Comparison of ENCODE assay signal across 22 mouse cellular contexts in genomic region chr10:96595435-96596132, GRCm38 (mm10). TPM values are rescaled to one million over a fixed set of nuclear protein-coding genes. Genes with fewer than 3 reads are reported as not detected.
DNase-seq lines count a peak whose midpoint lies in the region; ATAC-seq lines count a peak whose summit lies in the region.
"Had no signal": no experiment of that assay in that cellular context is flagged by ENCODE, and none has a peak within 500 bp of the region (broad histone marks: within the 10 kb centered on the region; RNA-seq: fewer than 3 reads in every experiment).

No protein-coding gene starts in this region.

- no peak overlapping the region for H3K27ac ChIP-seq in midbrain, embryonic 11.5 days (ENCODE audit: low read depth, low read length)
- H3K27ac ChIP-seq in midbrain, embryonic 10.5 days (replicated peaks), result no peak overlapping the region
- H3K27ac ChIP-seq in kidney, embryonic 14.5 days (ENCODE audit: low read depth, low read length), result no peak overlapping the region
- H3K27ac ChIP-seq: embryonic facial prominence, embryonic 15.5 days; forebrain, embryonic 10.5 days; gastrocnemius, adult 2 months; hindbrain, embryonic 14.5 days had no signal

- H3K4me2 ChIP-seq in midbrain, embryonic 11.5 days, result no peak overlapping the region
- no peak overlapping the region for H3K4me2 ChIP-seq in kidney, embryonic 14.5 days (replicated peaks; ENCODE audit: low read depth, low read length)
- H3K4me2 ChIP-seq: embryonic facial prominence, embryonic 15.5 days; hindbrain, embryonic 14.5 days had no signal

- H3K9me3 ChIP-seq in midbrain, embryonic 11.5 days (ENCODE audit: control insufficient read depth, low read length), result no peaks in the 10 kb centered on the region
- H3K9me3 ChIP-seq in midbrain, embryonic 10.5 days (replicated peaks), result no peaks in the 10 kb centered on the region
- no peaks in the 10 kb centered on the region for H3K9me3 ChIP-seq in kidney, embryonic 14.5 days (ENCODE audit: control insufficient read depth, low read length)
- H3K9me3 ChIP-seq: embryonic facial prominence, embryonic 15.5 days; forebrain, embryonic 10.5 days had no signal

- WGBS in midbrain, embryonic 11.5 days, result 88% methylated on average over 10 of the region's 10 CpGs
- WGBS in midbrain, embryonic 10.5 days, result 89% methylated on average over 10 of the region's 10 CpGs
- WGBS in kidney, embryonic 14.5 days, result 91% methylated on average over 10 of the region's 10 CpGs

- H3K27me3 ChIP-seq in midbrain, embryonic 11.5 days (ENCODE audit: control insufficient read depth, insufficient read depth, low read length), result no peaks in the 10 kb centered on the region
- no peaks in the 10 kb centered on the region for H3K27me3 ChIP-seq in midbrain, embryonic 10.5 days (ENCODE audit: low read depth, poor library complexity, severe bottlenecking)
- no peaks in the 10 kb centered on the region for H3K27me3 ChIP-seq in kidney, embryonic 14.5 days (ENCODE audit: control insufficient read depth, insufficient read depth, low read length)
- H3K27me3 ChIP-seq: embryonic facial prominence, embryonic 15.5 days had no signal

- H3K9ac ChIP-seq in midbrain, embryonic 11.5 days (ENCODE audit: low read length), result no peak overlapping the region
- H3K9ac ChIP-seq in kidney, embryonic 14.5 days (ENCODE audit: low read depth, low read length), result no peak overlapping the region
- H3K9ac ChIP-seq: embryonic facial prominence, embryonic 15.5 days; hindbrain, embryonic 14.5 days had no signal

- no peaks in the 10 kb centered on the region for H3K4me1 ChIP-seq in midbrain, embryonic 11.5 days (ENCODE audit: control insufficient read depth, insufficient read depth, low read length)
- H3K4me1 ChIP-seq in midbrain, embryonic 10.5 days, result peaks cover 10% of the 10 kb centered on the region
- H3K4me1 ChIP-seq in kidney, embryonic 14.5 days (ENCODE audit: control insufficient read depth, insufficient read depth, low read length), result no peaks in the 10 kb centered on the region
- H3K4me1 ChIP-seq: embryonic facial prominence, embryonic 15.5 days; forebrain, embryonic 10.5 days had no signal

- H3K36me3 ChIP-seq in midbrain, embryonic 11.5 days (ENCODE audit: control insufficient read depth, insufficient read depth, low read length), result no peaks in the 10 kb centered on the region
- no peaks in the 10 kb centered on the region for H3K36me3 ChIP-seq in midbrain, embryonic 10.5 days
- H3K36me3 ChIP-seq in kidney, embryonic 14.5 days (ENCODE audit: control insufficient read depth, insufficient read depth, low read length), result no peaks in the 10 kb centered on the region
- H3K36me3 ChIP-seq: embryonic facial prominence, embryonic 15.5 days; forebrain, embryonic 10.5 days had no signal

- DNase-seq in midbrain, embryonic 11.5 days (ENCODE audit: low spot score, missing footprints), result peak; percentile 79
- DNase-seq in midbrain, embryonic 10.5 days (ENCODE audit: low spot score), result no peak
- peak; percentile 54 for DNase-seq in A20 (ENCODE audit: low read depth, low spot score)
- DNase-seq in embryo, embryonic 9.5 days (ENCODE audit: extremely low spot score), result no peak
- DNase-seq in layer of hippocampus, postnatal 10 days (ENCODE audit: low spot score in 2 of 2), result no peak
- DNase-seq: adrenal gland, adult 2 months; adrenal gland, postnatal 25 days; cerebellum, adult 18-20 months; cerebellum, adult 9-11 months; cerebellum, postnatal 36 days; gastrocnemius, adult 2 months; gastrocnemius, postnatal 25 days; heart, postnatal 10 days; heart, postnatal 4 days had no signal

- no peak for ATAC-seq in midbrain, embryonic 11.5 days (ENCODE audit: low FRiP score)
- ATAC-seq in granulocyte monocyte progenitor cell, adult 5-6 weeks (replicated peaks; ENCODE audit: poor library complexity, severe bottlenecking), result peak; percentile 63
- 0 out of 2 replicates have a peak, but pooled peaks have one; percentile 37 for ATAC-seq in megakaryocyte-erythroid progenitor cell, adult 5-6 weeks (replicated peaks; ENCODE audit: low FRiP score, low TSS enrichment, poor library complexity, severe bottlenecking)
- ATAC-seq in kidney, embryonic 14.5 days (ENCODE audit: low FRiP score, low TSS enrichment), result no peak
- ATAC-seq: forebrain, embryonic 14.5 days had no signal

- H3K4me3 ChIP-seq in midbrain, embryonic 11.5 days (ENCODE audit: low read depth, low read length), result no peak overlapping the region
- no peak overlapping the region for H3K4me3 ChIP-seq in midbrain, embryonic 10.5 days
- no peak overlapping the region for H3K4me3 ChIP-seq in kidney, embryonic 14.5 days (ENCODE audit: low read length)
- H3K4me3 ChIP-seq: embryonic facial prominence, embryonic 15.5 days; erythroblast, embryonic 14.5 days; forebrain, embryonic 10.5 days; gastrocnemius, adult 2 months had no signal

RNA-seq across cellular contexts. Expression of gene Btg1, which starts 21.2 kb away (rescaled TPM):
- 44.7 and 47.5 TPM in 2 replicates for polyA plus RNA-seq in midbrain, embryonic 11.5 days (2014; fragmentation: Nextera tagmentation; extraction: Ambion mirVana)
- polyA plus RNA-seq in midbrain, embryonic 10.5 days (2016; fragmentation: Nextera tagmentation; extraction: Ambion mirVana), result 30.5 and 38.9 TPM in 2 replicates
- total RNA-seq in granulocyte monocyte progenitor cell, adult 5-6 weeks (2014; fragmentation: Nextera tagmentation), result 19.0 and 20.0 TPM in 2 replicates
- 31.1 and 32.4 TPM in 2 replicates for total RNA-seq in granulocyte monocyte progenitor cell, adult 5-6 weeks (2017)
- total RNA-seq in megakaryocyte-erythroid progenitor cell, adult 5-6 weeks (2014; fragmentation: Nextera tagmentation), result 9.0 and 19.6 TPM in 2 replicates
- total RNA-seq in megakaryocyte-erythroid progenitor cell, adult 5-6 weeks (2017), result 30.2 and 41.5 TPM in 2 replicates
- 47.3 and 55.9 TPM in 2 replicates for polyA plus RNA-seq in kidney, embryonic 14.5 days (2014; fragmentation: Nextera tagmentation; extraction: Ambion mirVana)
- total RNA-seq in layer of hippocampus, postnatal 10 days (2021), result 10 to 100 TPM; 38.1 to 44.5 TPM

Comparison
In these comparisons a context has a peak if more than half of its experiments do, and no peak if none do; other contexts are left out.
1. DNase-seq: peak in midbrain, embryonic 11.5 days (single experiment) and A20 (single experiment); none in midbrain, embryonic 10.5 days (single experiment), embryo, embryonic 9.5 days (single experiment) and layer of hippocampus, postnatal 10 days (0 of 2).
2. ATAC-seq: peak in granulocyte monocyte progenitor cell, adult 5-6 weeks (single experiment) and megakaryocyte-erythroid progenitor cell, adult 5-6 weeks (single experiment); none in midbrain, embryonic 11.5 days (single experiment) and kidney, embryonic 14.5 days (single experiment).